Mouse (Mus musculus) T-helper 17 cell (primary cell): Measurements from ENCODE around the gene Gm14327.
"Not testable (repeated sequence)": the region's sequence is repeated elsewhere in the genome, so short reads cannot be mapped to it uniquely, and the experiment has no call there.

ENCODE experiments used
- in situ Hi-C, 2 experiments: fragments of 300-600 bp; cut with MboI, MseI; formaldehyde crosslinking; loops; 1 replicate in 1 of 2; 2 replicates in 1 of 2; pipeline ENCODE4 v1.15.1; 2025; ENCODE audit warnings: high pct_unique_total_duplicates in 2 of 2

Gene Gm14327

DNA sequence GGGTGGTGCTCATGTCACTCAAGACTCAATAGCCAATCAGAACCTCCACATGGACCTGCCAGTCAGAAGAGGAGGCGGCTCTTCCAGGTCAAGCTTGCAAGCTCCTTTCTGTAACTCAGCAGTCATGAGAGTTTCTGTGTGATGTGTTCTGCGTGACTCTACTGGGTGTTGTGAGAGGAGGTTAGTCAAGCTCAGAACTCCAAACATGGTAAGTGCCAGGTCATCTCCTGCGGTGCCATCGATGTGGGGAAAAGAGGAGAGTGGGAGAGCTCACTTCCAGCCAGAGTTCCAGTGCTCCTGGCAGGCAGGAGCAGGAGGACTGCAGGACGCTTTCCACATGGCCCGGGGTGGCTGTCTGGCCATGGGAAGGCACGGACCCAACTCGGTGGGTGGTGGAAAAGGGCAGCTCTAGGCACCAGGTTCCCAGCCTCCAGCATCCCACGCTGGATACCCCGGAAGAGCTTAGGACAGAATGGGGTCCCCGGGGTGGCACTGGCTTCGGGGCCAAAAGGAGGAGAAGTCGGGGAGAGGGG is at the start of gene Gm14327:
TSS of gene Gm14327 (plus strand) at position 51 of the 533 bp plus-strand sequence.
- in situ Hi-C loops: loop anchor here in 1 of 2 experiments (5.0 kb wide), 2 partner anchors 435 to 1475 kb away; partner anchors contain the start of genes Gm14435 and Zfp970

DNA sequence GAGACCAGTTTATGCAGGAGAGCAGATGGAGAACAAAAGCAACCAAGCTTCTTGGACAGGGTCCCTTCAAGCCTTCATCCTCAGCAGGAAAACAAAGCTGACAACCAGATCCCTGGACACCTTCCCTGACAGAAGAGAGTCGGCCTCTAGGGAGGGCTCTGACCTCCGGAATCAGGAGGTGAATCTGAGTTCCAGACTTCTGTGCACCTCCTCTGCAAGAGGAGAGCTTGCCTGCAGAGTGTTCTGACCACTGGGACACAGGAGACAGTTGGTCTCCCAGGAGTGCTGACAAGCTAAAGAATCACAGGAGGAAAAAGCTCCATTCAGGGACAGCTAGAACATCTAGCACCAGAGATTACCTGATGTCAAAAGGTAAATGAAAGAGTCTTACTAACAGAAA is 34.6 kb upstream of the Gm14327 start:
- in situ Hi-C loops: loop anchor here in 1 of 2 experiments (5.0 to 25.0 kb wide), 2 partner anchors 900 to 1100 kb away; no protein-coding TSS in a partner anchor

DNA sequence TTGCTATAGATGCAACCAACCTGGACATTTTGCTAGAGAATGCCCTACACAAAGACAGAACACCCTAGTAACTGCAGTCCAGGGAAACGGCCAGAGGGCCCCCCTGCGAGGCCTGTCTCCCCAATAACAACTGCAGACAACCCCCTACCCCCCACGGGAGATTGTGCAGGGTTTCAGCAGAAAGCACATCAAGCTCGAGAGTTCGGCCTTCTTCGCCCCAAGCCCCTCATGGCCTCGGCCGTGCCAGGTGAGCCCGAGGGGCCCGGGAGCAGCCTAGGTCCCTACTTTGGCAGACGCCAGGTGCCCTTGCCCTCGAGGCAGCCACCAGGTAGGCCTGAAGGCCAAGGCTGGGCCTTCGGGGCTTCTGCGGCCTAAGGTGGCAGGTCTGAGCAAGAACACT is 9.2 kb upstream of the Gm14327 start:
- in situ Hi-C loops: not testable (repeated sequence)

DNA sequence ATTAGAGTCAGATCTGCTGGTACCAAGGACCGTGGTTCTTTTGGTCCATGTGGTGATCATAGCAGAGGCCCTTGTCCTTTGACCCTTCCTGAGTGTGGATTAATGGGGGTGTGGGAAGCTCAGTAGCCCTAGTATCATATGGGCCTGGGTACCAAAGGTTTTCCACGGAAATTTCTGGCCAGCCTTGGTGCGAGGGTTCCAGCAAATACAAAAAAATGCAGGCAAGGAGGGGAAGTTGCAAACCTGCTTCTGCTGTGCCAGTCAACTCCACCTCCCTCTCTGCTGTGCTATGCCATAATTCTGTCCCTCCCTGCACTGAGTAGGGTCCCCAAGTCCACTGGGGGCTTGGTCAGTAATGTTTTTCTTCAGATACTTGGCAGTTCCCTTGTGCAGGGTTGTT is 1.3 kb downstream of the Gm14327 start:
- in situ Hi-C loops: loop anchor here in 1 of 2 experiments (5.0 kb wide), 2 partner anchors 436 to 1476 kb away; partner anchors contain the start of genes Gm14435 and Zfp970

DNA sequence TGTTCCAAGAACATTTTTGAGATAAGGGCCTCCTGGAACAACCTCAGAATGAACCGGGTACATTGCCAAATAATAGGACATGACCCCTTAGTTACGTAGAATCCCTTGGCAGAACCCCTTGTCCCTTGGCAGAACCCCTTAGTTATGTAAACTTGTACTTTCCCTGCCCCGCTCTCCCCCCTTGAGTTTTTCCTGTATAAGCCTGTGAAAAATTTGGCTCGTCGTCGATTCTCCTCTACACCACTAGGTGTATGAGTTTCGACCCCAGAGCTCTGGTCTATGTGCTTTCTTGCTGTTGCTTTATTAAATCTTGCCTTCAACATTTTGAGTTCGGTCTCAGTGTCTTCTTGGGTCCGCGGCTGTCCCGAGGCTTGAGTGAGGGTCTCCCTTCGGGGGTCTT is 6.4 kb downstream of the Gm14327 start:
- in situ Hi-C loops: loop anchor here (5.0 to 25.0 kb wide), 3 partner anchors 124 to 741 kb away; no protein-coding TSS in a partner anchor

DNA sequence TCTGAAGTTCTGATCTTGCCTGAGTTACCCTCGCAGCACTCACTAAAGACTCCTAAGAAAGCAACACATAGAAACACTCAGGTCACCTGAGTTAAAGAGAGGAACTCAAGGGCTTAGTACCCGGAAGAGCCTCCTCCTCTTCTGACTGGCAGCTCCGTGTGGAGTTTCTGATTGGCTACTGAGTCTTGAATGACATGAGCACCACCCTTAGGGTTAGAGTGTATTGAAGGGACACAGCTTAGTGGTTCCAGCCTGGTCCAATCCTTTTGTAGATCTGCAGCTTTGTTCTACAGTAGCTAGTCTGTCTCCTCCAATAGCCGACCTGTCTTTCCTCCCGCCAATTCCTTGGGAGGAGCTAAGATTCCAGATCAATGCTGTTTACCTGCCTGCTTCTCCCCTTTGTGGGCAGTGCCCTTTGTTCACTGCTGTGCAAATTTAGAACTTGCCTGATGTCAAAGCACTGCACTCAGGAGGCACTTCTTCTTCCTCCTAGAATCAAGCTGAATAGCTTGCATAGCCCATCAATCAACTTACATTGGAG is 28.7 kb downstream of the Gm14327 start, which contains the start of gene Zfp972:
TSS of gene Zfp972 (minus strand) at position 51 of the 541 bp plus-strand sequence.
- in situ Hi-C loops: not testable (repeated sequence)
